In genomic region chr4:40269430-40270032, GRCm38 (mm10) we compare ENCODE assay signal across 8 mouse cellular contexts. TPM values are rescaled to one million over a fixed set of nuclear protein-coding genes. Genes with fewer than 3 reads are reported as not detected.
A peak's percentile ranks its signal among the peaks of the same experiment; 100 is the strongest.
DNase-seq lines count a peak whose midpoint lies in the region; ATAC-seq and TF ChIP-seq lines count a peak whose summit lies in the region.

TSS of gene Smim27 (plus strand) at chr4:40269579.
TSS of gene Topors (minus strand) at chr4:40269850.

- H3K4me2 ChIP-seq in hindbrain, postnatal 0 days (ENCODE audit: low read depth, low read length), result peak within 1 kb of the TSS; percentile 94

- no peaks in the 10 kb centered on the region for H3K9me3 ChIP-seq in hindbrain, postnatal 0 days (ENCODE audit: low read length)

- H3K4me3 ChIP-seq in gastrocnemius, adult 2 months, result peak within 1 kb of the TSS; percentile 90
- peak within 1 kb of the TSS; percentile 74 for H3K4me3 ChIP-seq in hindbrain, postnatal 0 days (ENCODE audit: low read length)
- H3K4me3 ChIP-seq in left cerebral cortex, adult 2 months, result peak within 1 kb of the TSS; percentile 58

- peak within 1 kb of the TSS; percentile 95 for H3K27ac ChIP-seq in gastrocnemius, adult 2 months
- peak within 1 kb of the TSS; percentile 96 for H3K27ac ChIP-seq in hindbrain, postnatal 0 days
- peak within 1 kb of the TSS; percentile 91 for H3K27ac ChIP-seq in left cerebral cortex, adult 2 months

- intact Hi-C loops in gastrocnemius, adult 2 months (cut with DNase I), result loop anchor here (1.0 kb wide), 1 partner anchor 10 kb away; the partner anchor contains the start of gene Ndufb6
- intact Hi-C loops in left cerebral cortex, adult 2 months (cut with DNase I), result loop anchor here (1.0 to 10.0 kb wide), 3 partner anchors 10 to 675 kb away; partner anchors contain the start of genes Aco1, Bag1, Chmp5 and Ndufb6

- TF ChIP-seq CTCF in gastrocnemius, adult 2 months (IDR thresholded peaks at IDR 0.05), result no peak
- no peak for TF ChIP-seq CTCF in hindbrain, postnatal 0 days (IDR thresholded peaks at IDR 0.05; ENCODE audit: low read depth)
- TF ChIP-seq CTCF in left cerebral cortex, adult 2 months (IDR thresholded peaks at IDR 0.05), result no peak

- under 1% methylated on average over 38 of the region's 38 CpGs for WGBS in hindbrain, postnatal 0 days

- H3K36me3 ChIP-seq in hindbrain, postnatal 0 days (ENCODE audit: insufficient read depth, low read length), result no peaks in the 10 kb centered on the region; the same call in 1 of the 2 replicates

- no peaks in the 10 kb centered on the region for H3K27me3 ChIP-seq in hindbrain, postnatal 0 days (ENCODE audit: insufficient read depth, low read length)

- ATAC-seq in common myeloid progenitor, adult 5-6 weeks (replicated peaks; ENCODE audit: low read depth, poor library complexity, severe bottlenecking), result peak; percentile 80
- peak; percentile 96 for ATAC-seq in hindbrain, postnatal 0 days
- peak; percentile 82 for ATAC-seq in megakaryocyte, adult 5-6 weeks (ENCODE audit: poor library complexity, severe bottlenecking)

- peak within 1 kb of the TSS; percentile 78 for H3K9ac ChIP-seq in hindbrain, postnatal 0 days (replicated peaks; ENCODE audit: low read length)

- no peaks in the 10 kb centered on the region; the same call in 1 of the 2 replicates for H3K4me1 ChIP-seq in hindbrain, postnatal 0 days (ENCODE audit: insufficient read depth, low read length)

- peak; percentile 99 for DNase-seq in ZHBTc4 (ENCODE audit: low read depth, low spot score)
- peak; percentile 96 for DNase-seq in gastrocnemius, adult 2 months
- DNase-seq in hindbrain, postnatal 0 days (ENCODE audit: low spot score), result peak; percentile 98
- DNase-seq in left cerebral cortex, adult 2 months (ENCODE audit: extremely low spot score in 1 of 2, low spot score in 2 of 2), result peak; percentile 91 to 94
- DNase-seq in right cerebral cortex, adult 2 months (ENCODE audit: low spot score in 2 of 2), result peak; percentile 93 to 98
- DNase-seq in urinary bladder, postnatal 14 days (ENCODE audit: low spot score), result peak; percentile 97

RNA-seq across cellular contexts. Expression of gene Smim27, which starts in this region (rescaled TPM):
- 7.9 and 13.2 TPM in 2 replicates for total RNA-seq in common myeloid progenitor, adult 5-6 weeks (2017)
- total RNA-seq in gastrocnemius, adult 2 months (2021), result 10 to 100 TPM; 42.6 to 45.4 TPM
- total RNA-seq in hindbrain, postnatal 0 days (2014; rRNA removed), result 0.31 and 1.7 TPM in 2 replicates
- polyA plus RNA-seq in hindbrain, postnatal 0 days (2015; fragmentation: Nextera tagmentation; extraction: Ambion mirVana), result 19.1 and 28.5 TPM in 2 replicates
- total RNA-seq in left cerebral cortex, adult 2 months (2021), result 10 to 100 TPM; 10.3 to 11.8 TPM
- total RNA-seq in megakaryocyte, adult 5-6 weeks (2015), result 15.8 and 19.0 TPM in 2 replicates
- 8.3 and 11.3 TPM in 2 replicates for total RNA-seq in megakaryocyte, adult 5-6 weeks (2017)

RNA-seq across cellular contexts. Expression of gene Topors, which starts in this region (rescaled TPM):
- 93.8 and 107 TPM in 2 replicates for total RNA-seq in common myeloid progenitor, adult 5-6 weeks (2017)
- total RNA-seq in gastrocnemius, adult 2 months (2021), result 1 to 10 TPM; 8.3 to 8.9 TPM
- 19.1 and 21.3 TPM in 2 replicates for total RNA-seq in hindbrain, postnatal 0 days (2014; rRNA removed)
- 30.0 and 30.7 TPM in 2 replicates for polyA plus RNA-seq in hindbrain, postnatal 0 days (2015; fragmentation: Nextera tagmentation; extraction: Ambion mirVana)
- total RNA-seq in left cerebral cortex, adult 2 months (2021), result 10 to 100 TPM; 19.2 to 21.9 TPM
- 23.8 and 27.2 TPM in 2 replicates for total RNA-seq in megakaryocyte, adult 5-6 weeks (2015)
- total RNA-seq in megakaryocyte, adult 5-6 weeks (2017), result 43.1 and 46.2 TPM in 2 replicates

Comparison
In these comparisons a context has a peak if more than half of its experiments do, and no peak if none do; other contexts are left out.
1. Peak in every context shown above with its lines: DNase-seq, ATAC-seq, H3K4me3 ChIP-seq and H3K27ac ChIP-seq.